Mouse (Mus musculus) stomach, embryonic 16.5 days (tissue): Measurements from ENCODE around the gene Mark3. TPM values are rescaled to one million over a fixed set of nuclear protein-coding genes. Genes with fewer than 3 reads are reported as not detected.
A peak's percentile ranks its signal among the peaks of the same experiment; 100 is the strongest.

Source experiments
- ATAC-seq: fragments of 200-750 bp; cut with Nextera tagmentation; 2 replicates; pipeline ENCODE4 v1.8.0; 2017; ENCODE audit warnings: moderate number of reproducible peaks, moderate TSS enrichment; ENCODE audit not compliant: insufficient read depth, low FRiP score
- H3K27ac ChIP-seq: fragments of 300-500 bp; sonication (generic); 2 replicates; pipeline ENCODE4 v1.5.1; 2014; ENCODE audit warnings: low read length
- H3K27me3 ChIP-seq: fragments of 300-500 bp; sonication (generic); 2 replicates; pipeline ENCODE4 v1.6.1; 2014; ENCODE audit warnings: low read length, control low read depth, mixed read lengths; ENCODE audit not compliant: control insufficient read depth, insufficient read depth
- H3K36me3 ChIP-seq: fragments of 300-500 bp; sonication (generic); 2 replicates; pipeline ENCODE4 v1.6.1; 2014; ENCODE audit warnings: low read length; ENCODE audit not compliant: control insufficient read depth, insufficient read depth
- H3K4me1 ChIP-seq: fragments of 300-500 bp; sonication (generic); 2 replicates; pipeline ENCODE4 v1.6.1; 2014; ENCODE audit warnings: low read length, control low read depth, mixed read lengths; ENCODE audit not compliant: control insufficient read depth, insufficient read depth
- H3K4me2 ChIP-seq: fragments of 300-500 bp; sonication (generic); 2 replicates; pipeline ENCODE4 v1.6.1; 2014; ENCODE audit warnings: low read depth, low read length, mixed read lengths
- H3K4me3 ChIP-seq: fragments of 300-500 bp; sonication (generic); replicated peaks from 2 replicates; pipeline ENCODE4 v1.5.1; 2014; ENCODE audit warnings: mild to moderate bottlenecking, low read length
- H3K9ac ChIP-seq: fragments of 300-500 bp; sonication (generic); 2 replicates; pipeline ENCODE4 v1.6.1; 2014; ENCODE audit warnings: low read length
- H3K9me3 ChIP-seq: fragments of 300-500 bp; sonication (generic); replicated peaks from 2 replicates; pipeline ENCODE4 v1.6.1; 2016; ENCODE audit warnings: low read length, control low read depth; ENCODE audit not compliant: control insufficient read depth
- WGBS: fragments of 180-500 bp; shearing (Covaris S2); extraction: QIAGEN DNeasy Blood & Tissue Kit; methylation state at CpG from one replicate; pipeline ENCODE4 v1.1.7; 2014; 5-methylcytosine and 5-hydroxymethylcytosine counted together
- polyA plus RNA-seq: library from polyadenylated mRNA; unstranded; fragments of >200 nt; fragmentation: Nextera tagmentation; extraction: Ambion mirVana; gene quantifications from 2 replicates; pipeline ENCODE4 v1.2.1, GENCODE M21; 2015

The Mark3 gene
- polyA plus RNA-seq, 1 experiment from 2014 or later: 20.1 TPM

DNA sequence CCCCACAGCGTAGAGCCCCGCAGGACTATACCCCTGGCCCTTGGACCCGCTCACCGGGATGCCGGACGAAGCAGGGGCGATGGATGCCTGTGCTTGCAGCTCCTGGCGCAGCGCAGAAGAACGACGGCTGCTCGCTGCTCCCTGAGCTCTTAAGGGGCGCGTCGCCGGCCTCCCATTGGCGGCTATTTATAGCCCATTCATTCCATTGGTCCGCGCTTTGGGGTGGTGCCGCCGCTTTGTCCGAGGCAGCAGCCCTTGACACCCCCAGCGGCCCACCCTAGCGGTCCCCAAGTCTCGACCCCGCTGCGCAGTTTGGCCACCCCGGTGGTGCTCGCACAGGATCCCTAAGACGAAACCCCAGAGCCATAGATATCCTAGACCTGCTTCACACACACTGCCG is 97.9 kb downstream of the Mark3 start, which contains the start of gene Ckb:
Gene Ckb (minus strand): TSS at position 163 of the 400 bp plus-strand sequence.
- Histone ChIP-seq H3K4me3 (peak within 1 kb of the TSS; percentile 64), H3K9ac (peak within 1 kb of the TSS; percentile 81), H3K27ac (peak within 1 kb of the TSS; percentile 62), H3K4me1 (peaks cover 34% of the 10 kb centered on the region), H3K36me3 (no peaks in the 10 kb centered on the region), H3K9me3 (no peaks in the 10 kb centered on the region), H3K4me2 (peak within 1 kb of the TSS; percentile 94), H3K27me3 (peaks cover 19% of the 10 kb centered on the region; the same call in 1 of the 2 replicates)
- under 1% methylated on average over 31 of the region's 31 CpGs for WGBS
- ATAC-seq: peak; percentile 67

DNA sequence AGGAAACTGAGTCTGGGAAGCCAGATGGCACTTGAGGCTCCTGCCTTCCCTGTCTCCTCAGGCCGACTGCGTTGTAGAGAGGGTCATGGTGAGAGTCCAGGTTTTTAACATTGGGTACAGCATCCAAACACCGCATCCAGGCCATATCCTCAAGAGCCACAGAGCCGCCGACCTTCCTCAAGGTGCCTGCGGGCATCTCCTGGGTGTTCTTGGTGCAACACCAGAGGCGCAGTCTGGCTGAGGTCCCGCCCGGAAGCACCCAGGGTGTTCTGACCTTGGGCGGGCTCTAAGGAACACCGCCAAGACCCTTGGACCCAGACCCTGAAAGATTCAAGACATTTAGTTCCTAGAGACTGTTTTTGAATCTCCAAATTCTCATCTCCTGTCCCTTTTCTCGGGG is 98.3 kb downstream of the Mark3 start:
- H3K4me3 ChIP-seq: peak overlapping the region; percentile 64
- peaks cover 19% of the 10 kb centered on the region; the same call in 1 of the 2 replicates for H3K27me3 ChIP-seq
- no peaks in the 10 kb centered on the region for H3K9me3 ChIP-seq
- H3K4me1 ChIP-seq: peaks cover 38% of the 10 kb centered on the region
- 14% methylated on average over 12 of the region's 12 CpGs for WGBS
- H3K36me3 ChIP-seq: no peaks in the 10 kb centered on the region
- H3K9ac ChIP-seq: peak overlapping the region; percentile 81
- H3K27ac ChIP-seq: no peak overlapping the region
- peak overlapping the region; percentile 94 for H3K4me2 ChIP-seq
- no peak for ATAC-seq

DNA sequence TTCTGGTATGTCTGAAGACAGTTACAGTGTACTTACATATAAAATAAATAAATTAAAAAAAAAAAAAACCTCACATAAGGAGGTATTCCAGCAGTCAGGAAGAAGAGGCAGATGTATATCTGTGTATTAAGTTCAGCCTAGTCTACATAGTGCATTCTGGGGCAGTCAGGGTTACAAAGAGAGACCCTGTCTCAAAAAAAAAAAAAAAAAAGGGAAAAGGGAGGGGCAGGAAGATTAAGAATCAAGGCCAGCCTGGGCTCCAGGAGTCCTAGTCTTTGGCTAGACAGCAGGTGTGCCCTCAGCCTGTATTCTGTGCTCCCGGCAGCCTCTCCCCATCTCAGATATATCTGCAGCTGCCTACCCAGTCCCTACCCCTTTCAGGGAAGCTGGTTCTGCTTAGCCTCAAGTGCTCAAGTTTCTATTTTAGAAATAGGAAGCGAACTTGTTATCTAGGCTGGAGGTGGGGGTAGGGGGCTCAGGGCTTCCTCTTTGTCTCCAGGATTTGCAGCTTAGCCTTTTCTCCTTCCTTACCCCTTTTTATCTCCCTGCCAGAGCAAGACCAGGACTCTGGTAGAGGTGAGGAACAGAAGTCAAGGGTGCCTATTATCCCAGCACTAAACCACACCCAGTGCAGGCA is 100.6 kb downstream of the Mark3 start:
- Histone ChIP-seq H3K36me3 (no peaks in the 10 kb centered on the region), H3K27me3 (peaks cover 19% of the 10 kb centered on the region; the same call in 1 of the 2 replicates), H3K9me3 (no peaks in the 10 kb centered on the region), H3K4me3 (no peak overlapping the region), H3K9ac (no peak overlapping the region), H3K4me1 (peaks cover 35% of the 10 kb centered on the region), H3K4me2 (no peak overlapping the region), H3K27ac (no peak overlapping the region)
- no peak for ATAC-seq
- WGBS: 62% methylated on average over 2 of the region's 2 CpGs

DNA sequence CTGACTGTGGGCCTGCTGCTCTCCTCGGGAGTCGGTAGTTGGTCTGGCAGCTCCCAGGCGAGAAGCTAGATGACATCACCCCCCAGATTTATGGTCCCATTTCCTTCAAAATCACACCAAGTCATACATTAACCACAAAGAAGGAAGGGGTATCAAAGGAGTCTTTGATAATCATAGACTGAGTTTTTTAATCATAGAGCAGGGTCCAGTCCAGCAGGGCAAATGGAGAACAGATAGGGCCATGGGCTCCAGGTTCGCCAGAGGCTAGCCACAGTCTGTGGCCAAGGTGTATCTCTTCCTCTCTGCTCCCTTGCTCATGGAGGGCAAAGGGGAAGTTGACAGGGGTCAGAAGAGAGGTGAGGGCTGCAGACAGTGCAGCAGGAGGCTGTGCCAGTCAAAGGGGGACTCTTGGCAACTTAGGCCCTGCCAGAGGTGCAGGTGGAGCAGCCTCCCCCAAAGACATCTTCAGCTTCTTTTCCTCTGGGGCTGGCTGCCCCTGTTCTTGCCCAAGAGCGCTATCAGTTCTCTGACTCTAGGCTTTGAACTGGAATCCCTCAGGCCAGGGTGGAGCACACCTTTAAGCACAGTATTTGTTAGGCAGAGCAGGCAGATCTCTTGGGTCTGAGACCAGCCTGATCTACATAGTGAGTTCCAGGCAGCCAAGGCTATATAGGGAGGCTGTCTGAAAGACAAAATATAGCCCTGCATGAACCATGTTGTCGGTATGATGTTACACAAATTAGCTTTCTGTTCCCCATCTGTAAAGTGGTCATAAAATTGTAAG is 101.7 kb downstream of the Mark3 start:
- Histone ChIP-seq H3K27me3 (peaks cover 16% of the 10 kb centered on the region; the same call in 1 of the 2 replicates), H3K4me1 (peaks cover 30% of the 10 kb centered on the region), H3K9me3 (no peaks in the 10 kb centered on the region), H3K4me2 (no peak overlapping the region), H3K36me3 (no peaks in the 10 kb centered on the region), H3K4me3 (no peak overlapping the region), H3K27ac (0 out of 2 replicates have a peak overlapping the region, but pooled peaks have one; percentile 10), H3K9ac (no peak overlapping the region)
- WGBS: 67% methylated on average over 6 of the region's 6 CpGs
- ATAC-seq: no peak

DNA sequence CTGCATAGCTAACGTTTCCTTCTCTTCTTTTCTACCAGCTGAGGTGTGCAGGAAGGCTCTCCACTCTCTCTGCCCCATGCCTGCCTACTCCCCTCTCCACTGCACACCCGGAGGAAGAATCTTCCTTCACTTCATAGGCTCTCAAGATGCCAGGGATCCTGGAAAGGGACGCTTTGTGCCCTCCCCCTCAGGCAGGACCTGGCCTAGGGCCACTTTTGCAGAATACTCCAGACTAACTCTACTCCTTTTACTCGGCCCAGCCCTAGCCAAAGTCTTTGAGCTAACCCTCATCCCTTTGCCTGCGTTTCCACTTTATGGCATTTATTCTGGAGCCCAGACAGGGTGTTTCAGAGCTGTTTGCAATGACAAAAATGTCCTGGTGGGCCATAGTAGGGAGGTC is 103.1 kb downstream of the Mark3 start:
- Histone ChIP-seq H3K4me2 (peak overlapping the region; percentile 84), H3K36me3 (no peaks in the 10 kb centered on the region), H3K9ac (peak overlapping the region; percentile 88), H3K4me1 (peaks cover 30% of the 10 kb centered on the region), H3K27me3 (peaks cover 7% of the 10 kb centered on the region; the same call in 1 of the 2 replicates), H3K27ac (peak overlapping the region; percentile 99), H3K9me3 (no peaks in the 10 kb centered on the region), H3K4me3 (peak overlapping the region; percentile 68)
- ATAC-seq: peak; percentile 6
- 18% methylated on average over 5 of the region's 5 CpGs for WGBS

DNA sequence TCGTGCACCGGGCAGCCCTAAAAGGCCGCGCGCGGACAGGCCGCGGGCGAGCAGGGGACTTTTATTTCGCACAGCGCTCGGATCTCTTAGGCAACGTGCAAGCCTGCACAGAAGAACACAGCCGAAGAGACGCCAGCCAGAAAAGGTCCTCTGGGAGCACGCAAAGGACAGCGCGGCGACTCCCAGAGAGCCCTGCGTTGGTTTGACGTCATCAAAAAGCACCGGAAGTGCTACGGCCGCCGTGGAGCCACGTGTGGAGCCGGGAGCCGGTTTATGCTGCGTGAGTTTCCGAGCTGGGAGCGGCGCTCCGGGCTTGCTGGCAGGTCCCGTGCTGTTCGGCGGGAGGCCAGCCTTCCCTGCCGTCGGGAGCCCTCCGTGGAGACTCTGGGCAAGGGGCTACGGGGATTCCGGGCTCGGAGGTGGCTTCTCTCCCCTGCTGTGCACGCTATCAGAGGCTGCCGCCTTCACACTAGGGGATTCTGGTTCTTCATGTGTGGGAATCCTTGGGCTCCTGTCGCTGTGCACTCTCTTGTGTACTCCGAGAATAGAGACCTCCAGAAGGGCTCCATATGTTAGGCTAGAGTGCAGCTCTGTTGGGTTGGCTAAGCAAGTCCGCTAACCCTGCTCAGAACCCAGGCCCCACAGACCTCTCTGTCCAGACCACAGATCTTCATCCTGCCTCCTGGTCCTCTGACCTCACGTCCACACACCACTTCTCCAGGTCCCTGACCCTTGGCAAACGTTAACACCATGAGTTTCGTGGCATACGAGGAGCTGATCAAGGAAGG is 103.8 kb downstream of the Mark3 start, which contains the start of gene Trmt61a:
Gene Trmt61a (plus strand): TSS at position 224 of the 788 bp plus-strand sequence.
- H3K27ac ChIP-seq: peak within 1 kb of the TSS; percentile 99
- no peaks in the 10 kb centered on the region for H3K36me3 ChIP-seq
- H3K4me3 ChIP-seq: peak within 1 kb of the TSS; percentile 68
- peaks cover 1% of the 10 kb centered on the region; the same call in 1 of the 2 replicates for H3K27me3 ChIP-seq
- ATAC-seq: peak; percentile 81
- H3K4me2 ChIP-seq: peak within 1 kb of the TSS; percentile 84
- H3K9me3 ChIP-seq: no peaks in the 10 kb centered on the region
- peak within 1 kb of the TSS; percentile 88 for H3K9ac ChIP-seq
- under 1% methylated on average over 51 of the region's 51 CpGs for WGBS
- H3K4me1 ChIP-seq: peaks cover 31% of the 10 kb centered on the region

DNA sequence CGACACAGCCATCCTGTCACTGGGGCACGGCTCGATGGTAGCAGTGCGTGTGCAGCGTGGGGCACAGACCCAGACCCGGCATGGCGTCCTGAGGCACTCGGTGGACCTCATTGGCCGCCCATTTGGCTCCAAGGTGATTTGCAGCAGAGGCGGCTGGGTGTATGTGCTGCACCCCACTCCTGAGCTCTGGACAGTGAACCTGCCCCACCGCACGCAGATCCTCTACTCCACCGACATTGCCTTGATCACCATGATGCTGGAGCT is 104.3 kb downstream of the Mark3 start:
- no peaks in the 10 kb centered on the region; the same call in 1 of the 2 replicates for H3K27me3 ChIP-seq
- H3K4me3 ChIP-seq: peak overlapping the region; percentile 68
- H3K36me3 ChIP-seq: no peaks in the 10 kb centered on the region
- no peak for ATAC-seq
- 6% methylated on average over 13 of the region's 13 CpGs for WGBS
- peak overlapping the region; percentile 88 for H3K9ac ChIP-seq
- no peaks in the 10 kb centered on the region for H3K9me3 ChIP-seq
- H3K27ac ChIP-seq: peak overlapping the region; percentile 99
- H3K4me1 ChIP-seq: peaks cover 33% of the 10 kb centered on the region
- H3K4me2 ChIP-seq: peak overlapping the region; percentile 84

DNA sequence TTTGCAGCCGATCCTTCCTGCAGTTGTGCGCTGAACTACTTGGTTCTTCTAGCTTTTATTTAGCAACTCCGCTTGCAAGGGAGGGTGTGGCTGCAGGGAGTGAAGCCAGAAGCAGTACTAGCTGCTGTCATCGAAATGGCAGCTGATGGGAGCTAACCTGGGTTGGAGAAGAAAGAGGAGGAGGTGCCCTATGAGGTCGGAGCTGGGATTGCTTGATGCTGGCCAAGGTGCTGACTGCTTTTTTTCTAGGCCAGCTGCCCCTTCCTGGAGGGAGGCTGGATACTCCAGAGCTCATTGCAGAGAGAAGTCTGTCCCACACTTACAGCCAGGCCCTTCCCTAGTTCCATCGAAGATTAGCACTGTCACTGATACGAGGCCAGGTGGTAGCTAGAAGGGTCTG is 104.7 kb downstream of the Mark3 start:
- Histone ChIP-seq H3K36me3 (0 out of 2 replicates have a peak, but pooled peaks cover 2% of the 10 kb centered on the region), H3K27me3 (no peaks in the 10 kb centered on the region), H3K4me1 (peaks cover 33% of the 10 kb centered on the region), H3K4me2 (peak overlapping the region; percentile 84), H3K4me3 (peak overlapping the region; percentile 68), H3K27ac (no peak overlapping the region), H3K9ac (peak overlapping the region; percentile 88), H3K9me3 (no peaks in the 10 kb centered on the region)
- WGBS: 44% methylated on average over 7 of the region's 7 CpGs
- ATAC-seq: no peak
